Mouse (Mus musculus): ENCODE data around the gene Plppr3. TPM values are rescaled to one million over a fixed set of nuclear protein-coding genes. Genes with fewer than 3 reads are reported as not detected.

Plppr3 gene
- total and polyA plus RNA-seq, 2 experiments from 2014 or later = 2.5 to 5.9 TPM

DNA sequence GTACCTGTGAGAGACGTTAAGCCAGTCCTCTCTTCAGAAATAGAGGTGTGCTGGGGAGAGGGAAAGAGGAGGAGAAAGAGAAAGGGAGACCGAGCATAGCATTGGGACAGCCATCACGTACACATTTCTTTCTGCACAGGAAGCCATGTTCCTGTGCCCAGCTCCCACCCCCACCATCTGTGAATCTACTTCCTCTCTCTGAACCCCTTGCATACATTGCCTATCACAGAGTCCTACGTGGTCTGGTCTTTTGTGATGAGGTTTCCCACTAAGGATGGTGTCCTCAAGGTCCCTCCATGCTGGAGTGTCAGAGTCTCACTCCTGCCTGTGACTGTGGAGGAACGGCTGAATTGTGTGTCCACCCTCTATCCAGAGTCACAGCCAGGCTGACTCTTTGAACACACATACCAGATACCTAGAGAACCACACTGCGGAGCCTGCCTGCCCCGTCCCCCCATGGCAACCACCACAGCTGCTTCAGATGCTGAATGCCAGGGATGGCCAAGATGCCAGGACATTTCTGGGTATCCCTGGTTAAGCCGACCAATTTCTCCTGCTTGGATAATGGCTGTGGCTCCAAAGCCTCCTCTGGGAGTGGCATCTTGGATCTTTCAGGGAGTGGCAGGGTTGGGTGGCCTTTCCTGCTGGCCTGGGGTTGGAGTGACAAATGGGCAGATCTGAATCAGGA is 24.3 kb downstream of the Plppr3 start:
- Histone ChIP-seq H3K4me2 (ENCODE audit: low read depth, low read length) (no peak overlapping the region), H3K4me1 (ENCODE audit: control insufficient read depth, insufficient read depth) (peaks cover 16% of the 10 kb centered on the region), H3K9ac (replicated peaks; ENCODE audit: low read depth, low read length) (no peak overlapping the region), H3K27me3 (ENCODE audit: control insufficient read depth, insufficient read depth, low read length) (no peaks in the 10 kb centered on the region), H3K9me3 (replicated peaks; ENCODE audit: control insufficient read depth, low read length) (no peaks in the 10 kb centered on the region), H3K4me3 (ENCODE audit: low read depth, low read length) (no peak overlapping the region), H3K36me3 (replicated peaks; ENCODE audit: control insufficient read depth, insufficient read depth, low read length) (no peaks in the 10 kb centered on the region), H3K27ac (ENCODE audit: low read depth) (peak overlapping the region; percentile 37; the same call in 1 of the 2 replicates)
- TF ChIP-seq CTCF (IDR thresholded peaks at IDR 0.05; ENCODE audit: low read depth) (no peak), EP300 (IDR thresholded peaks at IDR 0.05; ENCODE audit: low read depth) (no peak)
- DNase-seq (ENCODE audit: low spot score) = no peak
- ATAC-seq (ENCODE audit: insufficient read depth, low read depth) = no peak
- 66% methylated on average over 8 of the region's 8 CpGs for WGBS

DNA sequence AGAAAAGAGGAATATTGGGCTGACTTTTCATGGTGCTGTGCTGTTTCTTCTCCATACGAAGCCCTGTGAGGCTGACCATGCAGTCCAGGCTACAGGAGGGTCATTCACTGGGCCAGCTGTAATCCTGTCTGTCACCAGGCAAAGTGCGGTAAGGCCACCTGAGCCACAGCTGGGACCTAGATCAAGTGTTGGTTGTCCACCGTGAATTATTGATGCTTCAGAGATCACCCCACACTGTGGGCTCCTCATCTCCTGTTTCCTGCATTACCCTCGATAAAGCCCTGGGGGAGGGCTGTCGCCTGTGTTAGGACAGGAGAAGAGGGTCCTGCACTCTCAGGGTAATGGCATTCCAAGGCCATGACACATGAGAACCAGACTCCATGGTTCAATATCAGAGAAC is 27.9 kb downstream of the Plppr3 start:
- DNase-seq (ENCODE audit: low spot score) = no peak
- WGBS = 59% methylated on average over 5 of the region's 5 CpGs

DNA sequence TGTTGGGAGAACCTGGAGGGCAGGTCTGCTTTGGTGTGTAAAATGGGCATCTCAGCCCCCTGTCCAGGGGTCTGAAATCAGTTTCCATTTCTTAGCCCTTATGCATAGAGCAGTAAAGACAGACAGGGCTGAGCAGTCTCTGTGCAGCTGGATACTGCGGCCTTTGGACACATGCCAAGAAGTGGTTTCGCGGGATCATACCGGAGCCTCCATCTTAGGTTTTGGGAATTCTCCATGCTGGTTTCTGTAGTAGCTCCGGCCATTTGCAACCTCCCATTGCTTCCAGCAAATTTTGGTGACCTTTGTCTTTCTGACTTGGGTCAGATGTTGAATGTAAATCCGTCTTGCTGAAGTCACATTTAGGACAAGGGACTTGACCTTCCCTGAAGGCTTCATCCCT is 31.0 kb downstream of the Plppr3 start:
- ATAC-seq (ENCODE audit: insufficient read depth, low read depth) = no peak
- Histone ChIP-seq H3K4me2 (ENCODE audit: low read depth, low read length) (no peak overlapping the region), H3K4me3 (ENCODE audit: low read depth, low read length) (no peak overlapping the region), H3K27ac (ENCODE audit: low read depth) (no peak overlapping the region), H3K4me1 (ENCODE audit: control insufficient read depth, insufficient read depth) (0 out of 2 replicates have a peak, but pooled peaks cover 4% of the 10 kb centered on the region), H3K9me3 (replicated peaks; ENCODE audit: control insufficient read depth, low read length) (no peaks in the 10 kb centered on the region), H3K36me3 (replicated peaks; ENCODE audit: control insufficient read depth, insufficient read depth, low read length) (no peaks in the 10 kb centered on the region), H3K27me3 (ENCODE audit: control insufficient read depth, insufficient read depth, low read length) (no peaks in the 10 kb centered on the region), H3K9ac (replicated peaks; ENCODE audit: low read depth, low read length) (no peak overlapping the region)
- no peak for DNase-seq (ENCODE audit: low spot score)
- 36% methylated on average over 6 of the region's 6 CpGs for WGBS
- TF ChIP-seq EP300 (IDR thresholded peaks at IDR 0.05; ENCODE audit: low read depth) = no peak
- TF ChIP-seq CTCF (IDR thresholded peaks at IDR 0.05; ENCODE audit: low read depth) = no peak

More for the DNA sequence above, 27.9 kb downstream of the Plppr3 start:
- TF ChIP-seq CTCF (IDR thresholded peaks at IDR 0.05; ENCODE audit: low read depth) (no peak), EP300 (IDR thresholded peaks at IDR 0.05; ENCODE audit: low read depth) (no peak)
- 0 out of 2 replicates have a peak, but pooled peaks cover 4% of the 10 kb centered on the region for H3K4me1 ChIP-seq (ENCODE audit: control insufficient read depth, insufficient read depth)
- no peaks in the 10 kb centered on the region for H3K9me3 ChIP-seq (replicated peaks; ENCODE audit: control insufficient read depth, low read length)
- no peak overlapping the region for H3K9ac ChIP-seq (replicated peaks; ENCODE audit: low read depth, low read length)
- no peak for ATAC-seq (ENCODE audit: insufficient read depth, low read depth)
- H3K4me3 ChIP-seq (ENCODE audit: low read depth, low read length) = no peak overlapping the region
- H3K36me3 ChIP-seq (replicated peaks; ENCODE audit: control insufficient read depth, insufficient read depth, low read length) = no peaks in the 10 kb centered on the region
- H3K27me3 ChIP-seq (ENCODE audit: control insufficient read depth, insufficient read depth, low read length) = no peaks in the 10 kb centered on the region
- H3K4me2 ChIP-seq (ENCODE audit: low read depth, low read length) = no peak overlapping the region
- H3K27ac ChIP-seq (ENCODE audit: low read depth) = no peak overlapping the region

DNA sequence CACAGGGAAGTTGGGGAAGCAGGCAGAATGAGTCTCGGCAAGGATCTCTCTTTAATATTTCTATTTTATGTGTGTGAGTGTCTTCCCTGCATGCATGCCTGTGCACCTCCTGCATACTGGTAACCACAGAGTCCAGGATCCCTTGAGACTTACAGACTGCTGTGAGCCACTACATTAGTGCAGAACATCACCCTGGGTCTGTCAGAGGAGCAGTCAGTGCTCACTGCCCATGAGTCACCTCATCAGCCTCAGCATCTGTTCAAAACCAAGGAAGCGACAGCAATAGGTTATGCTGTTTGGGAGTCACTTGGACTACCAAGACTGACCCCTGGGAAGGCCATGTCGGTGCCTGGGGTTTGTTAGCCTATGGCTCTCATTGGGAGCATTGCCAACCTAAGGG is 32.1 kb downstream of the Plppr3 start:
- Histone ChIP-seq H3K27me3 (ENCODE audit: control insufficient read depth, insufficient read depth, low read length) (no peaks in the 10 kb centered on the region), H3K27ac (ENCODE audit: low read depth) (no peak overlapping the region), H3K4me3 (ENCODE audit: low read depth, low read length) (no peak overlapping the region), H3K4me1 (ENCODE audit: control insufficient read depth, insufficient read depth) (0 out of 2 replicates have a peak, but pooled peaks cover 4% of the 10 kb centered on the region), H3K9ac (replicated peaks; ENCODE audit: low read depth, low read length) (no peak overlapping the region), H3K36me3 (replicated peaks; ENCODE audit: control insufficient read depth, insufficient read depth, low read length) (no peaks in the 10 kb centered on the region), H3K9me3 (replicated peaks; ENCODE audit: control insufficient read depth, low read length) (no peaks in the 10 kb centered on the region), H3K4me2 (ENCODE audit: low read depth, low read length) (no peak overlapping the region)
- no peak for ATAC-seq (ENCODE audit: insufficient read depth, low read depth)
- WGBS = 65% methylated on average over 3 of the region's 3 CpGs
- DNase-seq (ENCODE audit: low spot score) = no peak
- TF ChIP-seq EP300 (IDR thresholded peaks at IDR 0.05; ENCODE audit: low read depth) (no peak), CTCF (IDR thresholded peaks at IDR 0.05; ENCODE audit: low read depth) (no peak)

DNA sequence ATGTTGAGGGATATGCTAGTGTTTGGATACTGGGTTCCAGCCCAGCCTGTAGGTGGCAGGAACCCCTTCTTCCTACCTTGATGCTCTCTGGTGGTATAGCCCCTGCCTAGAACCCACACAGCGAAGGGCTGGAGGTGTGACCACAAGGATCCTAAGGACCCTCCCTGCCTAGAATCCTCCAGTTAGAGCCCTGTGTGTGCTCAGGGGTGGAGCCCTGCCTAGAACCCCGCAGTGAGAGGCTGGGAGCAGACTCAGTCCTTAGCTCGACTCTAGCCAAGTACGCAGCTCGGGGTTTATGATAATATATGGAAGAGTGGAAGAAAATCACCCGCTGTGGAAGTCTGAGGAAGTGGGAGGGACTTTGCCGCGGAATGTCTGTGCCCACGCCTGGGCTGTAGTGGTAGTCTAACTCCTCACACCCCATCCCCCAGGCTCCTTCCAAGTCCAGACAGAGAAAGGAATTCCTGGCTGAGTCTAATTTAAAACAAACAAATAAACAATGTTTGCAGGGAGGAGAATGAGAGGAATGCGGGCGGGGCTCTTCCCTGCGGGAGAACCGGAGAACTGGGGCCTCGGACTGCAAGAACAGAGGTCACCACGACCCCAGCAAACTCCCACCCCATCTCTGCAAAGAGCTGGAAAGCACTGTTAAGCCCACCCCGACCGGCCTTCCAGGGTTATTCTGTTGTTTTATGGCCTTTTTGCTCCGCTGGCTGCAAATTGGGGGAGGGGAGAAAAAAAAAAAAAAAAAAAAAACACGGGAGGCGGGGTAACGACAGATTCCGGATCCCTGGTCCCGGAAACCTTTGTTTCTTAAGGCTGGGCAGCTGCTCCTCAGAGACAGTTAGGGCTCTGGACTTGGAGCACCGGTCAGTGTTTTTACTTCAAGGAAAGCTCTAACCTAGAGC is 33.5 kb downstream of the Plppr3 start:
- Histone ChIP-seq H3K27me3 (ENCODE audit: control insufficient read depth, insufficient read depth, low read length) (no peaks in the 10 kb centered on the region), H3K9me3 (replicated peaks; ENCODE audit: control insufficient read depth, low read length) (no peaks in the 10 kb centered on the region), H3K4me3 (ENCODE audit: low read depth, low read length) (peak overlapping the region; percentile 46), H3K36me3 (replicated peaks; ENCODE audit: control insufficient read depth, insufficient read depth, low read length) (no peaks in the 10 kb centered on the region), H3K9ac (replicated peaks; ENCODE audit: low read depth, low read length) (peak overlapping the region; percentile 56), H3K4me1 (ENCODE audit: control insufficient read depth, insufficient read depth) (0 out of 2 replicates have a peak, but pooled peaks cover 4% of the 10 kb centered on the region), H3K27ac (ENCODE audit: low read depth) (peak overlapping the region; percentile 85), H3K4me2 (ENCODE audit: low read depth, low read length) (peak overlapping the region; percentile 68)
- 1% methylated on average over 24 of the region's 24 CpGs for WGBS
- peak; percentile 79 for TF ChIP-seq EP300 (IDR thresholded peaks at IDR 0.05; ENCODE audit: low read depth)
- peak; percentile 30 for TF ChIP-seq CTCF (IDR thresholded peaks at IDR 0.05; ENCODE audit: low read depth)
- ATAC-seq (ENCODE audit: insufficient read depth, low read depth) (peak; percentile 88), DNase-seq (ENCODE audit: low spot score) (peak; percentile 88)

Data from heart, postnatal 0 days (tissue).